Mouse (Mus musculus) adrenal gland, adult (tissue): ENCODE measurements at regions not wholly inside any gene's neighbourhood (a gene's known extent, or its start where the extent isn't known, plus 50 kb on each side); places are given as distances from the start of the nearest gene placed in this dataset.
A peak's percentile ranks its signal among the peaks of the same experiment; 100 is the strongest.

Experiments used
- DNase-seq, 2 experiments: peaks; one replicate each; pipeline ENCODE4 v3.0.0; 2022 to 2023; ENCODE audit warnings: low spot score in 1 of 2; ENCODE audit not compliant: inconsistent age in 2 of 2

- no peak for DNase-seq
Measured at GRCm38 (mm10) chr17:79167198-79167597, 115.5 kb downstream of the Qpct start.

GRCm38 (mm10) chr17:79164874-79165553 is 113.3 kb downstream of the Qpct start:
- DNase-seq = no peak

GRCm38 (mm10) chr17:79163983-79164382 is 112.3 kb downstream of the Qpct start:
- peak in 1 of 2 experiments; percentile 41 for DNase-seq

- DNase-seq = no peak
Measured at GRCm38 (mm10) chr17:79154138-79154537, 102.4 kb downstream of the Qpct start.

- no peak for DNase-seq
Measured at GRCm38 (mm10) chr17:79152823-79153222, 101.1 kb downstream of the Qpct start.

- DNase-seq = no peak
Measured at GRCm38 (mm10) chr17:79147883-79148282, 96.2 kb downstream of the Qpct start.

- DNase-seq = no peak
Measured at GRCm38 (mm10) chr17:79144913-79145625, 93.4 kb downstream of the Qpct start.

- DNase-seq = peak in 1 of 2 experiments; percentile 31
Measured at GRCm38 (mm10) chr17:79143031-79143430, 91.3 kb downstream of the Qpct start.
